8 mouse cellular contexts compared by ENCODE assay signal in the genomic region with DNA sequence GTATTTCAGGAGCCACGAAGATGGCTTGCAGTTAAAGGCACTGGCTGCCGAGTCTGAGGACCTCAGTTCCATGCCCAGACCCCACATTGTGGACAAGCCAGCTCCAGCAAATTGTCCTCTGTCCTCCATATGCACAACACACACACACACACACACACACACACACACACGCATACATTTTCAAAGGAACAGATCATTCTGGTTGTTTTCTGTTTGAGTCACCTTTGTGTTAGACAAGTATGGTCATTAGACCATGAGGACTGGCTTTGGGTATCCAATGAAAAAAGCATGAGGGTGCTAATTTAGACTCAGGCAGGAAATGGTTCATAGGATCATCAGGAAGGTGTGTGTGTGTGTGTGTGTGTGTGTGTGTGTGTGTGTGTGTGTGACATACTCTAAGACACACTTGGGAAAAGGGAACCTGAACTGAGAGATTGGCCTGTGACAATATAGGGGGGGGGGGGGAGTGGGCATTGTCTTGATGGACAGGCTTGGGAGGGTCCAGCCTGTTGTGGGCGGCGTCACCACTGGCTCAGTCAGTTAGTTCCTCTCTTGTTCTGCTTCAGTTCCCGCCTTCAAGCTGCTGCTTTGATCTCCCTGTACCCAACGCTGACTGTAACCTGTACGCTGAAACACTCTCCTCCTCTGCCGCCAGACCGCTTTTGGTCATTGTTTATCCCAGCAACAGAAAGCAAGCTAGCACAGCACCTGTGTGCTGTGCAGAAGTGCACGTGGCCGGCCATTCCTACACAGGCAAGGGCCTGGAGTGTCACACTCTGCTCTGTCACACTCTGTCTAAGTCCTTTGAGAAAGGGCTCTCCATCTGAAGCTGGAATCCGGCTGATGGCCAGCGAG. TPM values are rescaled to one million over a fixed set of nuclear protein-coding genes. Genes with fewer than 3 reads are reported as not detected.
DNase-seq lines count a peak whose midpoint lies in the region; ATAC-seq lines count a peak whose summit lies in the region.

No protein-coding gene starts in this region.

- 15% methylated on average over 14 of the region's 14 CpGs for WGBS in forebrain, embryonic 14.5 days
- WGBS in neural tube, embryonic 15.5 days, result 21% methylated on average over 14 of the region's 14 CpGs

- no peaks in the 10 kb centered on the region for H3K36me3 ChIP-seq in forebrain, embryonic 14.5 days (ENCODE audit: control insufficient read depth, insufficient read depth, low read length)
- H3K36me3 ChIP-seq in neural tube, embryonic 15.5 days, result no peaks in the 10 kb centered on the region

- H3K27ac ChIP-seq in forebrain, embryonic 14.5 days (ENCODE audit: low read depth, low read length), result no peak overlapping the region
- H3K27ac ChIP-seq in neural tube, embryonic 15.5 days (replicated peaks), result no peak overlapping the region

- peak overlapping the region; percentile 35 for H3K4me2 ChIP-seq in forebrain, embryonic 14.5 days (ENCODE audit: low read length)
- peak overlapping the region; percentile 46 for H3K4me2 ChIP-seq in neural tube, embryonic 15.5 days

- H3K27me3 ChIP-seq in forebrain, embryonic 14.5 days (replicated peaks; ENCODE audit: control insufficient read depth, insufficient read depth, low read length), result no peaks in the 10 kb centered on the region
- H3K27me3 ChIP-seq in neural tube, embryonic 15.5 days (replicated peaks), result no peaks in the 10 kb centered on the region

- peak; percentile 35 for DNase-seq in 3134 (ENCODE audit: extremely low read depth, insufficient read length, low spot score)
- peak; percentile 54 for DNase-seq in CD4-positive helper T cell, adult 2 months (ENCODE audit: low read depth, low spot score)
- peak; percentile 13 for DNase-seq in forebrain, embryonic 14.5 days (ENCODE audit: low spot score)
- DNase-seq in liver, result peak; percentile 65
- DNase-seq in urinary bladder, postnatal 14 days (ENCODE audit: low spot score), result no peak
- no peak for DNase-seq in right cerebral cortex, postnatal 4 days
- no peak for DNase-seq in urinary bladder, postnatal 4 days (ENCODE audit: low spot score in 2 of 2)

- H3K4me3 ChIP-seq in forebrain, embryonic 14.5 days (ENCODE audit: low read depth, low read length), result no peak overlapping the region
- no peak overlapping the region for H3K4me3 ChIP-seq in neural tube, embryonic 15.5 days (replicated peaks)

- H3K9ac ChIP-seq in forebrain, embryonic 14.5 days (ENCODE audit: low read length), result peak overlapping the region; percentile 40
- peak overlapping the region; percentile 29; the same call in 1 of the 2 replicates for H3K9ac ChIP-seq in neural tube, embryonic 15.5 days (replicated peaks)

- no peaks in the 10 kb centered on the region for H3K9me3 ChIP-seq in forebrain, embryonic 14.5 days (replicated peaks; ENCODE audit: control insufficient read depth, low read length)
- H3K9me3 ChIP-seq in neural tube, embryonic 15.5 days (replicated peaks), result no peaks in the 10 kb centered on the region

- H3K4me1 ChIP-seq in forebrain, embryonic 14.5 days (ENCODE audit: control insufficient read depth, insufficient read depth, low read length), result peaks cover 14% of the 10 kb centered on the region
- H3K4me1 ChIP-seq in neural tube, embryonic 15.5 days, result peaks cover 37% of the 10 kb centered on the region

- ATAC-seq in forebrain, embryonic 14.5 days, result no peak
- ATAC-seq in neural tube, embryonic 15.5 days (ENCODE audit: low FRiP score), result no peak

RNA-seq across cellular contexts. Expression of gene Chst12, which starts 3.1 kb away (rescaled TPM):
- polyA plus RNA-seq in forebrain, embryonic 14.5 days (2014; fragmentation: Nextera tagmentation; extraction: Ambion mirVana), result 11.6 and 15.3 TPM in 2 replicates
- polyA plus RNA-seq in neural tube, embryonic 15.5 days (2015; fragmentation: Nextera tagmentation; extraction: Ambion mirVana), result 30.6 and 31.2 TPM in 2 replicates

RNA-seq across cellular contexts. Expression of gene Gm4869, which starts 56.8 kb away (rescaled TPM):
- not detected in 2 replicates for polyA plus RNA-seq in forebrain, embryonic 14.5 days (2014; fragmentation: Nextera tagmentation; extraction: Ambion mirVana)
- polyA plus RNA-seq in neural tube, embryonic 15.5 days (2015; fragmentation: Nextera tagmentation; extraction: Ambion mirVana), result not detected in 2 replicates

Comparison
In these comparisons a context has a peak if more than half of its experiments do, and no peak if none do; other contexts are left out.
1. DNase-seq: peak in 3134 (single experiment), CD4-positive helper T cell, adult 2 months (single experiment), forebrain, embryonic 14.5 days (single experiment) and liver (single experiment); none in urinary bladder, postnatal 14 days (single experiment), right cerebral cortex, postnatal 4 days (single experiment) and urinary bladder, postnatal 4 days (0 of 2).